Mouse (Mus musculus): ENCODE data around the gene Bnc2.

DNA sequence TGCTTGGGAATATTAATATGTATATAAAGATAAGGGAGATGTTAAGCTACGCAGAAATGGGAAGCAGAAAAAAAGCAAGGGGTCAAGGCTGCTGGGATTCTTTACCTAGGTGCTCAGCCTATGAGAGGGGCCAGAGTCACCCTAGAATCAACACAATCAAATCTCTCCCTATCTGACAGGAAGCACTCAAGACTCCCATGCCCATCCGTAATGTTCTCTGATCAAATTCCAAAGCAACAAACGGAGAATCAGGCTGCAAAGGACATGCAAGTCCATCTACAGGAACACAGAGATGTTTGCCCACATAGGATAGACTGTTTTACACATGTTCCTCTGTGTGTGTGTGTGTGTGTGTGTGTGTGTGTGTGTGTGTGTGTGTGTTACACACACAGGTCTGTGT, 13.7 kb downstream of the Bnc2 start:
- TF ChIP-seq CTCF (IDR thresholded peaks at IDR 0.05; ENCODE audit: control insufficient read depth, insufficient read depth, insufficient read length) (no peak), MAX (IDR thresholded peaks at IDR 0.05) (no peak), MYOG (IDR thresholded peaks at IDR 0.05; ENCODE audit: control insufficient read depth, extremely low read depth, insufficient read length) (no peak), MYOD1 (IDR thresholded peaks at IDR 0.05; ENCODE audit: control insufficient read depth, insufficient read length, low read depth) (no peak), USF1 (IDR thresholded peaks at IDR 0.05; ENCODE audit: low read depth) (no peak), CEBPB (IDR thresholded peaks at IDR 0.05; ENCODE audit: low read depth) (no peak), FOSL1 (IDR thresholded peaks at IDR 0.05; ENCODE audit: insufficient read depth, low read length, poor library complexity, severe bottlenecking) (no peak)
